Mouse (Mus musculus) embryo, embryonic 11 days (tissue): ENCODE results near the gene Pip5k1a.
"Not testable (repeated sequence)": the region's sequence is repeated elsewhere in the genome, so short reads cannot be mapped to it uniquely, and the experiment has no call there.

Source experiments
- DNase-seq: peaks from one replicate; pipeline ENCODE4 v3.0.0-alpha.2; 2015

The Pip5k1a gene

DNA sequence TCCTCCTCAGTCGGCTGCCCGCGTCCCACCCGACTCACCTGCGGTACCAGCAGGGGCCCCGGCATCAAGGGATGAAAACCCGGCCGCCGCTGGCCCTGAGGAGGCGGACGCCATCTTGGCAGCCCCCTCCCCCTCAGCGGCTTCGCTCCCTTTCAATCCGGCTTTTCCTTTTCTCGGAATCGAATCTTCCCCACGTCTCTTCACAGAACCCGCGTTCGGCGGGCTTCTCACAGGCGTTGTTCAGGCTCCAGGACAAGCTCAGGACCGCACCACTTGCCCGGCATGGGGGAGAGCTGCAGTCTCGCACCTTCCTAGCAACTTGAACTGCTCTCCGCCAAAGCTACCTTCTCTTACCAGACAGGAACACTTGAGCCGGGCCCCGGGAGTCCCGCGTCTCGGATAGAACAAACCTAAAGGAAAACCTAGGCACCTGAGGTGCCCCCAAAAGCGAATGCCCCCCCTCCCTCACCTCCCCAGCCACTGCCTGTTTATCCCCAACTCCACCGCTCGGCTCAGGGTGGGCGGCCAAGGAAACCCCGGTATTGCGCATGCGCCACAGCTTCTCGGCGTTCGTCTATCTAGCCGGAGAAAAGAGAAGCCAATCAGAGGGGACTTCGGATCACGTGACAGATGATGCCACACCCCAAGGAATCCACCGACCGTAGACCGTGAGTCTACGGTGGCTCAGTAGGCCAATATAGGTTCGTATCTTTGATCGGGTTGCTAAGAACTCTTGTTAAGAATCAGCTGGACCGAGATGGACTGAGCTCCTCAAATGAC lies at the start of gene Pip5k1a:
Gene Pip5k1a, minus strand, starts transcription at position 593 of the 780 bp plus-strand sequence.
- DNase-seq = peak; percentile 98

DNA sequence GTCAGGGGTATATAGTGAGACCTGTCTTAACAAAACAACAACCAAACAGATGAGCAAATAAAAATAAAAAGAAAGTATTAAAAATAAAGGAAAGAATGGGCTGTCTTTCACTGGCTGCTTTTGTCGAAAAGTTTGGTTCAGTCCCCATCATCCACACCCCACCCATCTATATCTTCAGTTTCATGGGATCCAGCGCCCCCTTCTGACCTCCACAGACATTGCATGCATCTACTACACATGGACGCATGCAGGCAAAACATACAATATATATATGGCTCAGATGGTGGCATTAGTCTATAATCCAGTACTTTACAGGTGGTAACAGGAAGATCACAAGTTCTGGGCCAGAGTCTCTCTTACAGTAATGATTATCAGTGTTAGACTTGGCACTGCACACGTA lies 47.1 kb upstream of the Pip5k1a start:
- no peak for DNase-seq

DNA sequence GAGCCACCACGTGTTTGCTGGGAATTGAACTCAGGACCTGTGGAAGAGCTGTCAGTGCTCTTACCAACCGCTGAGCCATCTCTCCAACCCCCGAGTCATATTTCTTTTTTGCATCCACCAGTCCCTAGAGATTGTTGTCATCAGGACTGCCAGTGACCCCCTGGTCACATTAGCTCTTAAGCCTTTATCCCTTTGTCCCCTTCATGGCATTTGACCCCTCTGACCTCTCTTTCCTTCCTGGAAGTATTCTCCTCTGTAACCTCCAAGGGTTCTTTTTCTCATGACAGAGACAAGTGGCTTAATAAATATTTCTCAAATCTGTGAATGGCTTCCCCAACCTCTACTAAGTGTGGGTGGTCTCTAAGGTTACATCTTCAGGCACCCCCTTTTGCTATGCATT lies 41.2 kb upstream of the Pip5k1a start:
- DNase-seq = peak; percentile 26

DNA sequence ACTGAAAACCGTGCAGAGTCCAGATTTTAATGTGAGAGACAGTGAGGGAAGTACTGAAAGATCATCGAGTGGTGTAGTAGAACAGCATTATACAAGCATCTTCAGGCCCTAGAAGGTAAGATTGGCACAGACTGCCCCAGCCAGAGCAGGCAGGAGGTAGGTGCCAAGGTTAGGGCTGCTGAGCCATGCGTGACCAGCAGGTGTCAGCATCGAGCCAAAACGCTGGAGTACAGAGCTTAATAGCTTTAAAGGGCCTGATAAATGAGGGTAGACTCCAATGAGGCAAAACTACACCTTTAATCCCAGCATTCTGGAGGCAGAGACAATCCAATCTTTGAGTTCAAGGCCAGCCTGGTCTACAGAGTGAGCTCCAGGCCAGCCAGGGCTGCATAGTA lies 35.9 kb upstream of the Pip5k1a start:
- peak; percentile 80 for DNase-seq

DNA sequence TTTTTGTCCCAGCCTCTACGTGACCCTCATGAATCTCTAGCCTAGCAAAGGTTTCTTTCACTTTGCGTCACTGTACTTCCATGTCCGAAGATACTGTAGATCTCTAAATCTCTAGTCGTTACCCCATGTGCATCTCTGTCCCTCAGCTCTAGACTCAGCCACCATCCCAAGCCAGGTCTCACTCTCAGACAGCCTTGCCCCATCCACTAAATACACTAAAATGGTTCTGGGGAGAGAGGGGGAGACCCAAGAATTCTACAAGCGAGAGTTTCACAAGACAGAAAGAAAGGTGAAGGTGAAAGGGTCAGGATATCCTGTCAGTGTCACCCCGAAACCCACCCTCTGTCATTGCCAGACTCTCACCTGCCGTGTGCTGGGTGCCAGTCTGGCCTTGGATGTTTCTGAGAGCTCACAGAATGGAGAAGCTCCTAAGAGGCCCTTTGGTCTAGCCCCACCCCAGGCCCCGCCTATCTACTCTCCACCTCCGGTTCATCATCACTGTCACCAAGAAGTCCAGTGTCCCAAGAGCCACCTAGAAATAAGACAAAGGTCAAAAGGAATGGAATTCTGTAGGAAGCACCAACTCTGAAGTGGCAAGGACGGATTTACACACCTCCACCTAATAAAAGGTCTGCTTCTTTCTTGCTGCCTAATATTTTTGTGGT lies 35.4 kb upstream of the Pip5k1a start, which contains the start of gene Tnfaip8l2:
Gene Tnfaip8l2, minus strand, starts transcription at position 409 of the 665 bp plus-strand sequence.
- no peak for DNase-seq

DNA sequence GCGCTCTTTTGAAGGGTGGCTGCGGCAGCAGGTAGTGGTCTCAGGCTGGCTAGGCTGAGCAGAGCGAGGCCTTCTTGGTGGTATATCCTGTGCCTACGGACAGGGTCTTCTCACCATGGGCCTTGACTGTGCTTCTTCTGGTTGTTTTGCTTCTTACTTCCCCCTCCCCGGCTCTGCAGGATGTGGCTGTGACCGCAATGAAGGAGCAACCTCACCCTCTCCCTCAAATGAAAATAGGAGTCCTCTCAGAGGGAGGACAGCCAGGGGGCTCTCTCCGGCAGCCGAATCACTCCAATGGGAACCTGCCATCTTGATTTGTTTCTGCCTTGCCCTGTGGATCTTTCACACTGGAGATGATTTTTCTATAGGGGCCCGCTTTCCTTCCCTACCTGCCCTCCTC lies 34.7 kb upstream of the Pip5k1a start:
- DNase-seq = no peak

DNA sequence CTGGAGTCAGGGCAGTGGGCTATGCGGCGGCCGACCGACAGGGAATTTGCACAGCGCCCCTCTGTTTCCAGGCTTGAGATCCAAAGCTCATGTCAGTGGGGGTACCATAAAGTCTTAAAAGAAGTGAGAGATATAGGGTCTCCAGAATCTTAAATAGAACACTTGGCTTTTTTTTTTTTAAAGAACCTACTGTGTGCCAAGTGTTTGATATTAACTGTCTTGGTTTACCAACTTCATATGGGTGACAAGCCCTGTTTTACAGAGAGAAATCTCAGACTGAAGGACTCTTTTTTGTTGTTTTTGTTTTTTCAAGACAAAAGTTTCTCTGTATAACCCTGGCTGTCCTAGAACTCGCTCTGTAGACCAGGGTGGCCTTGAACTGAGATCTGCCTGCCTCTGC lies 34.1 kb upstream of the Pip5k1a start:
- DNase-seq = no peak

DNA sequence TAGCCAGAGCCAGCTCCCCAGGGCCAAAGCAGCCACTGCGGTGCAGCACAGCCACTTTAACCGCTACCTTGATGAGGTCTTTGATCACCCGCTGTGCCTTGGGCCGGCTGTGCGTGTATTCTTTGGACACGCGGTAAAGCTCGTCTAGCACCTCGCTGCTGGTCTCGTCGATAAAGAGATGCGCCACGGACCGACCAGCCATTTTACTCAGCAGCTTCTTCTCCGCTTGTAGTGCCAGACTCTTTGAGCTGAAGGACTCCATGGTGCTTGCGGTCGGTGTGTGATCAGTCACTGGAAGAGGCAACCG lies 33.5 kb upstream of the Pip5k1a start:
- no peak for DNase-seq

DNA sequence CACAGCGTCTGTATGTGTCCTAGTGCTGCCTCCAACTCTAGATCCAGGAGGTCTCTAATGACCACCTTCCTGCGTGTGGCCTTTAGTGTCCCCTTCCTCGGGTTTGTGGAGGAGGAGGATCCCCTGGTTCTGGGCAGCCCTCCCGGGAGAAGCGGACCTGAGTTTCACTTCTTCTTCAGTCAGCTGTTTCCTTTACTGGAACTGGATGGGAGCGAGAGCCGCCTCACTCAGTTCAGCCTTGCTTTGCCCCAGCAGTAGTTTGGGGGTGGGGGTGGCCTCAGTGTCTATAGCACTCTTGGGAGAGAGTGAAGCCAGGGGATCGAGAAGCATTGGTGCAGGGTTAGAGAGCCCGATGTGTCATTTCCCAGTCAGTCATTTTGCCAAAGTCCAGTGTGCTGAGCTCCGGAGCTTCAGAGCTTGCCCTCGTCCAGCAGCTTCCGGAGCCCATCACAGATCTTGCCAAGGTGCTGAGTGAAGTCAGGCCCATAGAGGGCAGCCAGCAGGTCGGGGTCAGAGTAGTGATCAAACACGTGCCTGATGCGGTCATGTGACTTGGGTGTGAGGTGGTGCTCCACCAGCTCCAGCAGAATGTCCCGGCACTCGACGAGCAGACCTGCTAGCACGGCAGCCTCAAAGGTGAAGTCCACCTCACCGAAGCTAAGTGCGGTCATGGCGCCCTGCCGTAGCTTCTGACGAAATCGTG lies 33.0 kb upstream of the Pip5k1a start:
- DNase-seq = no peak

DNA sequence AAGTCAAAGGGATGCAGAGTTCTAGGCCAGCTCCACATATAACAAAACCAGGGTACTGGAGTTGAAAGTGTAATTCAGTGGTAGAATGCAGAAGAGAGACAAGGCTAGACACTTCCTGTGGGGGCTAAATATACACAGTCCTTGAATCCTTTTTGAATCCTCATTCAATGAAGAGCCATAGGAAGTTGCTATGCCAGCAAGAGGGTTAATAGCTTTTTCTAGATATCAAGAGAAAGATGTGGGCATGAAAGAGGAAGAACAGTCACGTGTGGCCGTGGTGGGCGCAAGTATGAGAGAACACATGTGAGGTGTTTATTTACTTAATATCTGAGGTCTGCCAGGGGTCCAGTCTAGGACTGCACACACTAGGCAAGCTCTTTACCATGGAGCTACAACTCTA lies 29.6 kb upstream of the Pip5k1a start:
- DNase-seq = no peak

DNA sequence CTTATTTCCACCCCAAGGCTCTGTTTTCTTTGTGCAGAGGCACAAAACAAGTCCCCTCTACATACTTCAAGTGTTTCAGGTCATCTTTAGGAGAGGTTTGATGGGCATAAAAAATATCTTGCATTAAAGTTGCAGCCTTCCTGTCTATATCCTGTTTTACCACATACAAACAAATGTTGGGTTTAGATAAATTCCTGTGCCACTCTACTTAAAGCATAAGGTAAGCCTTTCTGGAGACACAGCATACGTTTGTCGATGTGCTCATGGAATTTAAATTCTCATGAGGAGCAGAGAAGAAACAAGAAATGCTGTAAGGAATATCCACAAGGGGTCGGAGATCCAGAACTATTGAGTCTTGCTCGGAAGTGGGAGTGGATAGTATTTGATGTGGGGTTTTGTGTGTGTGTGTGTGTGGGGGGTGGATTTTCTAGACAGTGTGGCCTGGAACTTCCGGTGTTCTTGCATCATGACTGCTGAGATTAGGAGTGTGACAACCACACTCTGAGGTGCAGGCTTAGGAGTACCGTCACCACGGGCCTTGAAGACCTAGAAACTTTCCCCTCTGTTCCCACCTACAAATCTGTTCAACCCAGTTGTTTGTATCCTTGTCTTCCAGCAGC lies 28.8 kb upstream of the Pip5k1a start:
- no peak for DNase-seq

DNA sequence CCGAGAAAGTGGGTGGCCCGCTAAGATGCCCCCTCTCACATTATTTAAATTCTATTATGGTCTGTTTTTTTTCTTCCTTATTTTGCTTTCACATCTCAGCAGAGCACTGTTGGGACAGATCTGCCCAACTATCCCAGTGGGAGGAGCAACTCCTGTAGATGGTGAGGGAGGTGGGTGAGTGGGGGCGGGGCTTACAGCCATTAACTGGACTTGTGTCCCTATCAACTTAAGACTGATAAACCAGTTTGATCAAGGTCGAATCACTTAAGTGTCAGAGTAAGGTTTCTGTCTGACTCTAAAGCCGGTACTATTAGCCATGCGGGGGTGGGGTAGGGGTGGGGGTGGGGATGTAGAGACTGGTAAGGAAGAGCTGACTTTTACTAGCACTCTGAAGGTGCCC lies 28.3 kb upstream of the Pip5k1a start:
- peak; percentile 32 for DNase-seq

DNA sequence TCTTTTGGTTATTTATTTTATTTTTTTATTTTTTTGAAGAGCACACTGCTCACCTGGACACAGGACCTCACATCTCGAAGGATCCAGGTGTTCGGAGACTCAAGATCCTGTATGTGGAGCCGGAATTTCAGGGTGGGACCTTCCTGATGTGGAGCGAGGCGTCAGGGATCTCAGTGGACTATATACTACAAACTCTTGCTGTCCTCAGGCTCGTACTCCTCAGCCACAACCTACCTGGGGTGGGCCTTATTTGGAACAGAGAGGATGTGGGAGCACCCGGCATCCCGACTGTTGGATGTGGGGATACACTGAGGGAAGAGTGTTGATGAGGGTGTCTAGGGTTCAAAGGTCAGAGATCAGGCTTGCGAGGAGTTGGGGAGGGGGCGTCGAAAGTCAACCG lies 27.4 kb upstream of the Pip5k1a start:
- not testable (repeated sequence) for DNase-seq

DNA sequence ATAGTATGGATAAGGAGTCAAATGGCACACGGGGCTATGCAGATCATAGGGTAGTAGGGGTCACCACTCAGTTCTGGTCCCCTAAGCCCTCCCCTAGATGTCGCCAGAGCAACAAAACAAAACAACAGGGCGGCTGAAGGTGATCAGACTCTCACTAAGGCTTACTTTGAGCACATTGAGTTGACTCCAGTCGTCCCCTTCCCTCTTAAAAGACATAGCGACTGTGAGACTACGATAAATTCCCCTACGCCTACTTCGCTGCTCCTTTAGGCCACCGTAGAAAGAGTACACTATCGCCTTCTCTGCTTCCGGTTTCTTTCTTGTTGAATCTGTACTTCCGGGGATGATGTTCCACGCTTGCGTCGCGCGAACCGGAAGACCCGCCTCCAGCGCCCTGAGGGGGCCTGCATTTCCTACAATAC lies 27.0 kb upstream of the Pip5k1a start, which contains the start of the genes Scnm1 and Lysmd1:
Gene Scnm1, minus strand, starts transcription at position 332 of the 422 bp plus-strand sequence.
Gene Lysmd1, plus strand, starts transcription at position 409 of the 422 bp plus-strand sequence.
- peak; percentile 97 for DNase-seq

DNA sequence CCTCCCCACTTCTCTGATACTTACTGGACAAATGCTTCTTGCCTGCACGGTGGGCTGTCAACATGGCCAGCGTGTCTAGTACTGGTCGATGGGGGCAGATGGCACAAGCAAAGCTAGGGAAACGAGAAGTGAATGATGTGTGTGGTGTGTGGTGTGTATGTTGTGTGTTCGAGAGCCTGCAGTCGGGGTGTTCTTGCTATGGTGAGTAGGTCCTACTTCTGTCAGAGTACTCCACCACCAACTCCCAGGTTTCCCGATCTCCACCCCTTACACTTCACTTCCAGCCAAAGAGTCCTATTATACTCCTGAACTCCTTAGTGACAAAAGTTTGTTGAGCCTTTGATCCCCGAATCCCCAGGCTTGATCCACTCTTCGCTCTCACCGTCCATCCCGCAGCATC lies 26.4 kb upstream of the Pip5k1a start:
- no peak for DNase-seq

DNA sequence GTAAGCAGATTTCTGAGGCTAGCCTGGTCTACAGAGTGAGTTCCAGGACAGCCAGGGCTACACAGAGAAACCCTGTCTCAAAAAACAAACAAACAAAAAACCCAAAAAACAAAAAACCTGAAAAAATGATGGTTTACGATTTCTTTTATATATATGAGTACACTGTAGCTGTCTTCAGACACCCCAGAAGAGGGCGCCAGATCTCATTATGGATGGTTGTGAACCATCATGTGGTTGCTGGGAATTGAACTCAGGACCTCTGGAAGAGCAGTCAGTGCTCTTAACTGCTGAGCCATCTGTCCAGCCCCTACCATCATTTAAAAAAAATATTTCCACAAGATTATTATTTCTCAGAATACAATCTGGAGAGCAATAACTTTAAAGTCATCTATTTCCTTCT lies 25.7 kb upstream of the Pip5k1a start:
- not testable (repeated sequence) for DNase-seq

DNA sequence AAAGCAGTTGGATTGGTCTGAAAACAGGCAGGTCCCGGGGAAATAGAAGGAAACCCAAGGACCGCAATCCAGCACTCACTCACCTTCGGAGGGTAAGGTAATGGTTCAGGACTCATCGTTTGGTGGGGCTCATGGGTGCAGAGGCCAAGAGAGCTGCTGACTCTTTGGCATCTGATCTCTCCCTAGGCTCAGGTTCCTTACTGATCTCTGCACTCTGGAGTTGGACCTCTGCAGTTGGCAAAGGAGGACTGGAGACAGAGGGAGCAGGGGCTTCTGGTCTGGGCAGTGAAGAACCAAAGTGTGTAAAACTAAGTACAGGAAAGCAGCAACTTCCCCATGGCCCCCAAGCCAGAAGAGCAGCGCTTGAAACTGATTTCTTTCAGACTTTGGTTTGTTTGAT lies 23.4 kb upstream of the Pip5k1a start:
- no peak for DNase-seq

DNA sequence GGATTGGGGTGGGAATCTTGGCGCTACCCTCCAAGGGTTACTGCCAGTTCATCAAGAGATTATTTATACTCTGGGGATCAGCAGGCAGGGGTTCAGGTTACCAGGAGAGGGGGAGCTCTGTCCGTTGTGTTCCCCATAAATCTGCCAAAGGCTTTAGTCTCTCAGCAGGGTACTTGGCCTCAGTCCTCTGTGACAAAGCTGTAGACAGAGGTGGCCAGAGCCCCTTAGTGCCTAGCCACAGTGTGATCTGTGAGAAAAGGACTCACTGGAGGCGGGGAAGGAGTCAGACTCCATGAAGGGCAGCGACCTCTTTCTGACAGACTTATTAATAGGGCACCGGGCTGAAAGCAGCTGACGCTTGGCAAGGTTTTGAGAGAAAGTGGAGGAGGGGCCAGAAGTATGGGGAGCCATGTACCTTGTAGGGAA lies 22.5 kb upstream of the Pip5k1a start:
- DNase-seq = peak; percentile 36

DNA sequence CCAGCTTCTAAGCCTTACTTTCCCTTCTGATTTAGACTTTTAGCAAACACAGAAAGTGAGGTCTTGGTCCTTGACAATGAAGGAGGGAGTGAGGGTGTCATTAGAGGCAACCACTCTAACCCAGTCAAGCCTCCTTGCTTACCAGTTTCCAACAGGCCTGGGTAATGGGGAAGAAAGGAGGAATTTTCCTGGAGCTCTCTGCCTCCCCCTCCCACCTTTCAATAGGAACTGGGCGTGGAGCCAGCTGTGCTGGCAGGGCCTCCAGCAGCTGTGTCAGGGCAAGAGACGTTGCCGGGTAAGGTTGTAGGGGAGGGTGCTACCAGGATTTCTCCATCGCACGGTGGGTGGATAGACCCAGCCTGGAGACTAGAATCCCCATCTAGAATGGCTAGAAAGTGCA lies 18.2 kb upstream of the Pip5k1a start:
- DNase-seq = no peak

DNA sequence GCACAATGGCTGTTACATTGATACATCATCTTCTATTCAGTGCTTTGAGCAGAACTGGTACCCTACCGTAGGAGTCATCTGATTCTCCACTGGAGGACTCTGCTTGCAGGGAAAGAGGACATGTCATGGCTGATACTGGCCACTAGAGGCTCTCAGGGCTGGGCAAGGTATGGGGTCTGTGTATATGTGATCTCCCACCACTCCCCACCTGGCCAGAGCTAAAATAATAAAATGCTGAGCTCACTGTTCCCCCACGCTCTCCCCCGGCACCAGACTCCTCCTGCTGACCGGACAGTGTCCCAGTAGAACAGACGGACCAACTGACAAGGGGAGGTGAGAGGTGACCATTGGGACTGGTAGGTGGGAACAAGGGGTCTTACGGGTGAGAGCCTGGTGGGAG lies 17.5 kb upstream of the Pip5k1a start, which contains the start of gene Tmod4:
Gene Tmod4, plus strand, starts transcription at position 231 of the 400 bp plus-strand sequence.
- DNase-seq = peak; percentile 42

DNA sequence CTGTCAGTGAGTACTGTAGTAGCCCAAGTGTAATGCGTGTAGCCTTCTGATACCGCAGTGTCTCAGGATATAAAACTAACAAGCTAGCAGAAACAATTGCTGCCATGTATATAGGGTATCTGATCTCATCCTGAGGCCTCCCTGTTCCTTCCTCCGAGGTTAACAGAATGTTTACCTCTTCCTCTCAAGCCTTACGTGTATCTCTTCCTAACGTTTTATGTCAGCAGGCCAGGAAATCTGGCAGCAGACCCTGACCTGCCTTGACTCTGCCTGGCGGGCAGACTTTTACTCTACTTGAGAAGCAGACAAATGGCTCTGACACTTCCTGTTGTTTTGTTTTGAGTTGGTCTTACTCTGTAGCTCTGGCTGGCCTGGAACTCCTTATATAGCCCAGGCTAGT lies 14.8 kb upstream of the Pip5k1a start:
- no peak for DNase-seq

DNA sequence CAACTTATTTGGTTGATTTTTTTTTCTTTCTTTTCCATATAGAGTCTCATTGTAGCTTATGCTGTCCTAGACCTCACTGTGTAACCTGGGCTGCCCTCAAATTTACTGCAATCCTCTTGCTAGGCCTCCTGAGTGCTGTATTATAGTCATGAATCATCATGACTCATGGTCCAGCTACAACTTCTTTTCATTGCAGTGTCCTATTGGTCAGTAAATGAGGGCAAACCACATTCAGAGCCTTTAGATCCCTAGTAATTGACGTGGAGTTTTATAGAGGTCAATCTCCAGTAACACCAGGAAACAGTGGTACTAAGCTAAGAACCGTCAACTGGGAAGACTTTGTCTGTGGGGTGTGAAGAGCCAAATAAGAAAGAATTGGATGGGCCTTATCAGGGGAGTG lies 11.0 kb upstream of the Pip5k1a start:
- no peak for DNase-seq

DNA sequence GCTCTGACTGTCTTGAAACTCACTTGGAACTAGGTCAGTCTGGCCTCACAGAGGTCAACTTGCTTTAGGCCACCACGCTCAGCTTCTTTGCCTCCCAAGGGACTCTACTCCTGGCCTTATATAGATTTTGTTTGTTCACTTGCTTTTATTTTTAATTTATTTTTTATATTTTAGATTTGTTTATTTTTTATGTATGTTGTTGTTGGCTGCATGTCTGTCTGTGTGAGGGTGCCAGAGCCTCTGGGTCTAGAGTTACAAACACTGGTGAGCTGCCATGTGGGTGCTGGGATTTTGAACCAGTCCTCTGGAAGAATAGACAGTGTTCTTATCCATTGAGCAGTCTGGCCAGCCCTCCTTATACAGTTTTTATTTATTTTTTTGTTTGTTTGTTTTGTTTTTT lies 6.0 kb upstream of the Pip5k1a start:
- DNase-seq = no peak
